Mouse (Mus musculus) brain, embryonic 14.5 days (tissue): Measurements from ENCODE around the gene Myo6. TPM values are rescaled to one million over a fixed set of nuclear protein-coding genes. Genes with fewer than 3 reads are reported as not detected.

Experiments used
- DNase-seq: peaks from one replicate; pipeline ENCODE4 v3.0.0-alpha.2; 2011; ENCODE audit warnings: low read depth
- CTCF ChIP-seq: fragments of 200-500 bp; IDR thresholded peaks from 2 replicates; pipeline ENCODE4 v1.5.1; 2012; ENCODE audit warnings: inconsistent platforms, mild to moderate bottlenecking, moderate library complexity, borderline replicate concordance; ENCODE audit not compliant: insufficient read depth, insufficient read length; ENCODE audit errors: extremely low read depth
- POLR2A ChIP-seq: fragments of 200-500 bp; IDR thresholded peaks from 2 replicates; pipeline ENCODE4 v1.6.1; 2012; ENCODE audit warnings: mild to moderate bottlenecking, inconsistent platforms, borderline replicate concordance; ENCODE audit not compliant: poor library complexity, insufficient read depth, insufficient read length, severe bottlenecking; ENCODE audit errors: extremely low read depth
- polyA plus RNA-seq: library from polyadenylated mRNA; depleted of rRNA; stranded (reverse); fragments of >200 nt; gene quantifications from 2 replicates; pipeline ENCODE4 v1.2.3, GENCODE M21; 2012

The Myo6 gene
- polyA plus RNA-seq, 1 experiment = 17.1 TPM

GRCm38 (mm10) chr9:80258396-80258795 is 93.6 kb downstream of the Myo6 start:
- TF ChIP-seq POLR2A (no peak), CTCF (no peak)

GRCm38 (mm10) chr9:80260905-80261304 is 96.1 kb downstream of the Myo6 start:
- DNase-seq = no peak
- TF ChIP-seq POLR2A (no peak), CTCF (no peak)

More at GRCm38 (mm10) chr9:80258396-80258795, 93.6 kb downstream of the Myo6 start:
- no peak for DNase-seq

- DNase-seq = no peak
These were observed 97.7 kb downstream of the Myo6 start for GRCm38 (mm10) chr9:80262367-80263026.

GRCm38 (mm10) chr9:80266086-80266485 is 101.3 kb downstream of the Myo6 start:
- TF ChIP-seq POLR2A (no peak), CTCF (no peak)
- no peak for DNase-seq

More at GRCm38 (mm10) chr9:80262367-80263026, 97.7 kb downstream of the Myo6 start:
- TF ChIP-seq CTCF (no peak), POLR2A (no peak)

GRCm38 (mm10) chr9:80266507-80266906 is 101.7 kb downstream of the Myo6 start:
- TF ChIP-seq POLR2A (no peak), CTCF (no peak)
- no peak for DNase-seq

- TF ChIP-seq CTCF (no peak), POLR2A (no peak)
- DNase-seq = no peak
These were observed 104.8 kb downstream of the Myo6 start for GRCm38 (mm10) chr9:80269596-80269995.

GRCm38 (mm10) chr9:80272951-80273350 is 108.1 kb downstream of the Myo6 start:
- peak; percentile 64 for DNase-seq
- TF ChIP-seq CTCF (no peak), POLR2A (no peak)

GRCm38 (mm10) chr9:80275053-80275771 is 110.4 kb downstream of the Myo6 start:
- DNase-seq = no peak
- TF ChIP-seq POLR2A (no peak), CTCF (no peak)

GRCm38 (mm10) chr9:80275772-80276134 is 110.9 kb downstream of the Myo6 start:
- DNase-seq = no peak
- no peak for TF ChIP-seq CTCF
- no peak for TF ChIP-seq POLR2A

GRCm38 (mm10) chr9:80277157-80277556 is 112.3 kb downstream of the Myo6 start:
- DNase-seq = peak; percentile 15
- no peak for TF ChIP-seq POLR2A
- TF ChIP-seq CTCF = no peak

GRCm38 (mm10) chr9:80277770-80278169 is 112.9 kb downstream of the Myo6 start:
- no peak for DNase-seq
- TF ChIP-seq POLR2A = no peak

GRCm38 (mm10) chr9:80280724-80281123 is 115.9 kb downstream of the Myo6 start:
- no peak for DNase-seq
- TF ChIP-seq CTCF (no peak), POLR2A (no peak)
